In the genomic region with DNA sequence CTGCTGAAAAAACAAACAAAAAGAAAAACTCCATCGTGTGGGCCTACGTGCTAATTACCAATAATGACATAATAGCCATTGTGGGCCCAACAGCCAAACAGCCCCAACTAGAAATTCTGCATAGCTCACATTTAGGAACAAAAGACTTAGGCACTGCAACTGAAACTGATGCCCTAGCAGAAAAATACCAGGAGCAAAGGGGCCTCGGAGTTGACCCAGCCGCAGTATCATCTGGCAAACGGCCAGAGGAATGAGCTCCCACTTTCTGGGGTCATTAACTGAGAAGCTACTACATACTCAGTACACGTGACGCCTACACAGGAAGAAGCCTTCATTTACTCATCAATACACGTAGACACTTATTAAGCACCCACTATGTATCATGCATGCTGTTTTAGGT, we compare ENCODE assay signal across 18 mouse cellular contexts. TPM values are rescaled to one million over a fixed set of nuclear protein-coding genes. Genes with fewer than 3 reads are reported as not detected.
A peak's percentile ranks its signal among the peaks of the same experiment; 100 is the strongest.
DNase-seq lines count a peak whose midpoint lies in the region; ATAC-seq and TF ChIP-seq lines count a peak whose summit lies in the region.
"Had no signal": no experiment of that assay in that cellular context is flagged by ENCODE, and none has a peak within 500 bp of the region (broad histone marks: within the 10 kb centered on the region; RNA-seq: fewer than 3 reads in every experiment).

No protein-coding gene starts in this region.

- H3K4me1 ChIP-seq in testis, adult 2 months (ENCODE audit: control insufficient read depth, insufficient read depth, low read length): no peaks in the 10 kb centered on the region; the same call in 1 of the 2 replicates
- H3K4me1 ChIP-seq in liver, embryonic 13.5 days (replicated peaks): peaks cover 99% of the 10 kb centered on the region
- peaks cover 36% of the 10 kb centered on the region for H3K4me1 ChIP-seq in heart, adult 2 months (ENCODE audit: control insufficient read depth, insufficient read depth, low read length)

- peaks cover 11% of the 10 kb centered on the region for H3K79me2 ChIP-seq in heart, adult 2 months (replicated peaks; ENCODE audit: control insufficient read depth, insufficient read depth, low read length)

- no peaks in the 10 kb centered on the region for H3K9me3 ChIP-seq in liver, embryonic 13.5 days (replicated peaks)
- H3K9me3 ChIP-seq: forebrain, embryonic 15.5 days; hindbrain, embryonic 10.5 days; limb, embryonic 12.5 days; lung, embryonic 15.5 days; midbrain, embryonic 13.5 days; neural tube, embryonic 12.5 days had no signal

- peak overlapping the region; percentile 68; the same call in 1 of the 2 replicates for H3K9ac ChIP-seq in liver, embryonic 13.5 days
- no peak overlapping the region for H3K9ac ChIP-seq in heart, adult 2 months (ENCODE audit: low read depth, low read length)
- H3K9ac ChIP-seq: forebrain, embryonic 15.5 days; limb, embryonic 12.5 days; lung, embryonic 15.5 days; midbrain, embryonic 13.5 days; neural tube, embryonic 12.5 days had no signal

- DNase-seq in kidney, adult 9 months: peak; percentile 71
- no peak for DNase-seq in kidney, adult 8-10 months
- no peak for DNase-seq in testis, postnatal 14 days (ENCODE audit: low spot score)
- DNase-seq in liver, embryonic 13.5 days: no peak
- no peak for DNase-seq in urinary bladder, postnatal 14 days (ENCODE audit: low spot score)
- no peak for DNase-seq in heart, adult 2 months
- DNase-seq: cerebellum, adult 2 months; gastrocnemius, postnatal 25 days; thymus, adult 18-20 months had no signal

- no peak for TF ChIP-seq POLR2A in testis, adult 2 months (IDR thresholded peaks at IDR 0.05; ENCODE audit: control insufficient read depth, low read depth, low read length)
- no peak for TF ChIP-seq POLR2A in heart, adult 2 months (IDR thresholded peaks at IDR 0.05; ENCODE audit: insufficient read depth, low read depth, low read length)

- no peak overlapping the region for H3K27ac ChIP-seq in testis, adult 2 months (ENCODE audit: control insufficient read depth, insufficient read depth, low read depth, low read length)
- H3K27ac ChIP-seq in liver, embryonic 13.5 days: peak overlapping the region; percentile 97
- no peak overlapping the region for H3K27ac ChIP-seq in heart, adult 2 months
- H3K27ac ChIP-seq: forebrain, embryonic 15.5 days; hindbrain, embryonic 10.5 days; limb, embryonic 12.5 days; lung, embryonic 15.5 days; macrophage; midbrain, embryonic 13.5 days; neural tube, embryonic 12.5 days had no signal

- H3K27me3 ChIP-seq in testis, adult 2 months (ENCODE audit: control insufficient read depth, insufficient read depth, low read length): no peaks in the 10 kb centered on the region
- no peaks in the 10 kb centered on the region for H3K27me3 ChIP-seq in liver, embryonic 13.5 days
- H3K27me3 ChIP-seq in heart, adult 2 months (ENCODE audit: control insufficient read depth, insufficient read depth, low read length): no peaks in the 10 kb centered on the region
- H3K27me3 ChIP-seq: forebrain, embryonic 15.5 days; limb, embryonic 12.5 days; lung, embryonic 15.5 days; midbrain, embryonic 13.5 days; neural tube, embryonic 12.5 days had no signal

- ATAC-seq in liver, embryonic 13.5 days (ENCODE audit: low read depth): no peak
- ATAC-seq: forebrain, embryonic 15.5 days; midbrain, embryonic 13.5 days had no signal

- TF ChIP-seq CTCF in testis, adult 2 months (IDR thresholded peaks at IDR 0.05; ENCODE audit: control insufficient read depth, insufficient read depth, insufficient replicate concordance, low read depth, low read length): no peak
- TF ChIP-seq CTCF in heart, adult 2 months (IDR thresholded peaks at IDR 0.05): no peak

- peak overlapping the region; percentile 69; the same call in 1 of the 2 replicates for H3K4me3 ChIP-seq in testis, adult 2 months (ENCODE audit: control insufficient read depth, low read depth, low read length)
- H3K4me3 ChIP-seq in liver, embryonic 13.5 days (replicated peaks): peak overlapping the region; percentile 21; the same call in 1 of the 2 replicates
- H3K4me3 ChIP-seq in heart, adult 2 months: no peak overlapping the region
- H3K4me3 ChIP-seq: forebrain, embryonic 15.5 days; hindbrain, embryonic 10.5 days; limb, embryonic 12.5 days; lung, embryonic 15.5 days; midbrain, embryonic 13.5 days; neural tube, embryonic 12.5 days had no signal

- H3K4me2 ChIP-seq in liver, embryonic 13.5 days: peak overlapping the region; percentile 62
- H3K4me2 ChIP-seq: forebrain, embryonic 15.5 days; limb, embryonic 12.5 days; lung, embryonic 15.5 days; midbrain, embryonic 13.5 days; neural tube, embryonic 12.5 days had no signal

- 87% methylated on average over 8 of the region's 8 CpGs for WGBS in liver, embryonic 13.5 days (ENCODE audit: insufficient replicate concordance)
- WGBS in heart, adult 2 months: 72% methylated on average over 8 of the region's 8 CpGs

- TF ChIP-seq EP300 in heart, adult 2 months (IDR thresholded peaks at IDR 0.05; ENCODE audit: insufficient read depth, low read depth, low read length): no peak

- no peaks in the 10 kb centered on the region for H3K36me3 ChIP-seq in testis, adult 2 months (ENCODE audit: control insufficient read depth, insufficient read depth, low read length)
- peaks cover 83% of the 10 kb centered on the region for H3K36me3 ChIP-seq in liver, embryonic 13.5 days
- H3K36me3 ChIP-seq in heart, adult 2 months (ENCODE audit: control insufficient read depth, insufficient read depth, low read length): peaks cover 8% of the 10 kb centered on the region
- H3K36me3 ChIP-seq: forebrain, embryonic 15.5 days; hindbrain, embryonic 10.5 days; limb, embryonic 12.5 days; lung, embryonic 15.5 days; midbrain, embryonic 13.5 days; neural tube, embryonic 12.5 days had no signal

- intact Hi-C loops in heart, adult 2 months (cut with DNase I): no loop called here

RNA-seq across cellular contexts. Expression of a gene that starts 12.2 kb away (rescaled TPM):
- not detected in 2 replicates for polyA plus RNA-seq in testis, adult 2 months (2012; rRNA removed)
- polyA plus RNA-seq in liver, embryonic 13.5 days (2015; fragmentation: Nextera tagmentation; extraction: Ambion mirVana): 0.39 and 0.63 TPM in 2 replicates
- total RNA-seq in heart, adult 2 months (2021): under 1 TPM; 0.11 to 0.13 TPM
- 0.08 and 0.12 TPM in 2 replicates for polyA plus RNA-seq in heart, adult 2 months (2012; rRNA removed)
- total RNA-seq: gastrocnemius, postnatal 25 days; layer of hippocampus, postnatal 14 days had no signal
- polyA plus RNA-seq: forebrain, embryonic 15.5 days; midbrain, embryonic 13.5 days; neural tube, embryonic 12.5 days had no signal

RNA-seq across cellular contexts. Expression of a gene that starts 12.8 kb away (rescaled TPM):
- polyA plus RNA-seq in testis, adult 2 months (2012; rRNA removed): 8.7 and 9.6 TPM in 2 replicates
- 147 and 193 TPM in 2 replicates for polyA plus RNA-seq in liver, embryonic 13.5 days (2015; fragmentation: Nextera tagmentation; extraction: Ambion mirVana)
- total RNA-seq in heart, adult 2 months (2021): 100 to 1,000 TPM; 128 to 256 TPM
- 58.7 and 62.5 TPM in 2 replicates for polyA plus RNA-seq in heart, adult 2 months (2012; rRNA removed)
